Mouse (Mus musculus) lung, postnatal 0 days (tissue): ENCODE measurements around the gene Pagr1b. TPM values are rescaled to one million over a fixed set of nuclear protein-coding genes. Genes with fewer than 3 reads are reported as not detected.
A peak's percentile ranks its signal among the peaks of the same experiment; 100 is the strongest.

Experiments
- ATAC-seq: fragments of 200-750 bp; cut with Nextera tagmentation; 2 replicates; pipeline ENCODE4 v1.8.0; 2017; ENCODE audit warnings: moderate library complexity
- DNase-seq: peaks from one replicate; pipeline ENCODE4 v3.0.0-alpha.2; 2016; ENCODE audit warnings: low spot score
- H3K27ac ChIP-seq: fragments of 300-500 bp; sonication (generic); 2 replicates; pipeline ENCODE4 v1.5.1; 2014; ENCODE audit warnings: antibody characterized with exemption, mild to moderate bottlenecking, low read length, mixed read lengths
- H3K27me3 ChIP-seq: fragments of 300-500 bp; sonication (generic); replicated peaks from 2 replicates; pipeline ENCODE4 v1.6.1; 2014; ENCODE audit warnings: low read length, mixed read lengths; ENCODE audit not compliant: insufficient read depth
- H3K36me3 ChIP-seq: fragments of 300-500 bp; sonication (generic); 2 replicates; pipeline ENCODE4 v1.6.1; 2014; ENCODE audit warnings: low read length, mixed read lengths; ENCODE audit not compliant: insufficient read depth
- H3K4me1 ChIP-seq: fragments of 300-500 bp; sonication (generic); 2 replicates; pipeline ENCODE4 v1.6.1; 2014; ENCODE audit warnings: antibody characterized with exemption, low read depth, low read length, mixed read lengths; ENCODE audit not compliant: insufficient read depth
- H3K4me2 ChIP-seq: fragments of 300-500 bp; sonication (generic); replicated peaks from 2 replicates; pipeline ENCODE4 v1.6.1; 2014; ENCODE audit warnings: low read depth, mild to moderate bottlenecking, low read length, moderate library complexity, mixed read lengths
- H3K4me3 ChIP-seq: fragments of 300-500 bp; sonication (generic); 2 replicates; pipeline ENCODE4 v1.5.1; 2014; ENCODE audit warnings: low read depth, low read length
- H3K9ac ChIP-seq: fragments of 300-500 bp; sonication (generic); replicated peaks from 2 replicates; pipeline ENCODE4 v1.6.1; 2014; ENCODE audit warnings: low read depth, mild to moderate bottlenecking
- H3K9me3 ChIP-seq: fragments of 300-500 bp; sonication (generic); 2 replicates; pipeline ENCODE4 v1.6.1; 2016; ENCODE audit warnings: low read length, mixed read lengths
- CTCF ChIP-seq: IDR thresholded peaks from 2 replicates; pipeline ENCODE4 v1.5.1; 2016; ENCODE audit warnings: antibody characterized with exemption, mild to moderate bottlenecking
- EP300 ChIP-seq: IDR thresholded peaks from 2 replicates; pipeline ENCODE4 v1.6.1; 2016; ENCODE audit warnings: antibody characterized with exemption, mild to moderate bottlenecking, control low read depth
- WGBS: fragments of 180-500 bp; shearing (Covaris S2); extraction: QIAGEN DNeasy Blood & Tissue Kit; methylation state at CpG from one replicate; pipeline ENCODE4 v1.1.7; 2014; 5-methylcytosine and 5-hydroxymethylcytosine counted together
- polyA plus RNA-seq: library from polyadenylated mRNA; unstranded; fragments of >200 nt; fragmentation: Nextera tagmentation; extraction: Ambion mirVana; gene quantifications from 2 replicates; pipeline ENCODE4 v1.2.1, GENCODE M21; 2015

Pagr1b gene
- polyA plus RNA-seq, 1 experiment from 2014 or later: 1.1 TPM

- DNase-seq: peak; percentile 94
- no peaks in the 10 kb centered on the region for H3K9me3 ChIP-seq
- TF ChIP-seq CTCF: no peak
- TF ChIP-seq EP300: no peak; the same call in 1 of the 2 replicates
- H3K4me3 ChIP-seq: no peak overlapping the region
- H3K4me1 ChIP-seq: no peaks in the 10 kb centered on the region; the same call in 1 of the 2 replicates
- H3K9ac ChIP-seq: no peak overlapping the region
- 35% methylated on average over 9 of the region's 9 CpGs for WGBS
- H3K36me3 ChIP-seq: no peaks in the 10 kb centered on the region
- H3K4me2 ChIP-seq: peak overlapping the region; percentile 19; the same call in 1 of the 2 replicates
- peak; percentile 96 for ATAC-seq
- peak overlapping the region; percentile 86 for H3K27ac ChIP-seq
- no peaks in the 10 kb centered on the region for H3K27me3 ChIP-seq
These were observed 7.9 kb downstream of the Pagr1b start for GRCm38 (mm10) chr7:127008239-127009019.

- Histone ChIP-seq H3K4me3 (no peak overlapping the region), H3K4me1 (no peaks in the 10 kb centered on the region; the same call in 1 of the 2 replicates), H3K27ac (no peak overlapping the region), H3K9ac (no peak overlapping the region), H3K36me3 (no peaks in the 10 kb centered on the region), H3K4me2 (no peak overlapping the region), H3K27me3 (no peaks in the 10 kb centered on the region), H3K9me3 (no peaks in the 10 kb centered on the region)
- ATAC-seq (no peak), DNase-seq (no peak)
- TF ChIP-seq CTCF (no peak), EP300 (no peak)
- WGBS: 78% methylated on average over 6 of the region's 6 CpGs
These were observed 8.8 kb downstream of the Pagr1b start for GRCm38 (mm10) chr7:127007313-127008024.

- Histone ChIP-seq H3K4me1 (no peaks in the 10 kb centered on the region; the same call in 1 of the 2 replicates), H3K27me3 (no peaks in the 10 kb centered on the region), H3K36me3 (peaks cover 12% of the 10 kb centered on the region; the same call in 1 of the 2 replicates), H3K9ac (no peak overlapping the region), H3K4me3 (no peak overlapping the region), H3K4me2 (no peak overlapping the region), H3K27ac (no peak overlapping the region), H3K9me3 (no peaks in the 10 kb centered on the region)
- no peak for ATAC-seq
- DNase-seq: no peak
- TF ChIP-seq CTCF: peak; percentile 48
- no peak for TF ChIP-seq EP300
- 85% methylated on average over 4 of the region's 4 CpGs for WGBS
These were observed 12.0 kb downstream of the Pagr1b start for GRCm38 (mm10) chr7:127004122-127004875.

GRCm38 (mm10) chr7:127003620-127004019 is 12.7 kb downstream of the Pagr1b start:
- DNase-seq: no peak
- WGBS: 85% methylated on average over 5 of the region's 5 CpGs

GRCm38 (mm10) chr7:126999568-126999967 is 16.7 kb downstream of the Pagr1b start:
- Histone ChIP-seq H3K27me3 (no peaks in the 10 kb centered on the region), H3K4me1 (no peaks in the 10 kb centered on the region), H3K36me3 (peaks cover 26% of the 10 kb centered on the region), H3K4me2 (no peak overlapping the region), H3K4me3 (no peak overlapping the region), H3K27ac (no peak overlapping the region), H3K9ac (no peak overlapping the region), H3K9me3 (no peaks in the 10 kb centered on the region)
- no peak for TF ChIP-seq CTCF
- TF ChIP-seq EP300: no peak
- 58% methylated on average over 10 of the region's 10 CpGs for WGBS
- DNase-seq (no peak), ATAC-seq (no peak)

More at GRCm38 (mm10) chr7:127003620-127004019, 12.7 kb downstream of the Pagr1b start:
- ATAC-seq: no peak
- Histone ChIP-seq H3K27ac (no peak overlapping the region), H3K27me3 (no peaks in the 10 kb centered on the region), H3K9ac (no peak overlapping the region), H3K4me3 (no peak overlapping the region), H3K36me3 (peaks cover 12% of the 10 kb centered on the region; the same call in 1 of the 2 replicates), H3K9me3 (no peaks in the 10 kb centered on the region), H3K4me1 (no peaks in the 10 kb centered on the region; the same call in 1 of the 2 replicates), H3K4me2 (no peak overlapping the region)
- TF ChIP-seq CTCF (no peak), EP300 (no peak)

GRCm38 (mm10) chr7:126996449-126996848 is 19.8 kb downstream of the Pagr1b start:
- DNase-seq (no peak), ATAC-seq (no peak)
- Histone ChIP-seq H3K9ac (no peak overlapping the region), H3K36me3 (peaks cover 29% of the 10 kb centered on the region), H3K4me3 (no peak overlapping the region), H3K9me3 (no peaks in the 10 kb centered on the region), H3K27me3 (no peaks in the 10 kb centered on the region), H3K27ac (no peak overlapping the region), H3K4me2 (no peak overlapping the region), H3K4me1 (no peaks in the 10 kb centered on the region)
- 85% methylated on average over 4 of the region's 4 CpGs for WGBS
- TF ChIP-seq EP300 (no peak), CTCF (peak; percentile 39)
